Mouse (Mus musculus) CH12.LX (cell line): Measurements from ENCODE around the gene Nob1. TPM values are rescaled to one million over a fixed set of nuclear protein-coding genes. Genes with fewer than 3 reads are reported as not detected.

ENCODE experiments used
- DNase-seq: peaks from one replicate; pipeline ENCODE4 v3.0.0-alpha.2; 2013; ENCODE audit errors: extremely low read depth
- H3K27ac ChIP-seq: 2 replicates; pipeline ENCODE4 v1.5.1; 2012; ENCODE audit warnings: low read depth, mild to moderate bottlenecking, control low read depth, moderate library complexity; ENCODE audit not compliant: insufficient read depth
- H3K27me3 ChIP-seq: replicated peaks from 2 replicates; pipeline ENCODE3; 2012; ENCODE audit warnings: inconsistent platforms
- H3K36me3 ChIP-seq, 2 experiments: replicated peaks in 1 of 2; 2 replicates each; pipeline versions ENCODE3 to v1.6.1; 2012; ENCODE audit warnings: inconsistent platforms in 1 of 2, low read length in 1 of 2, mild to moderate bottlenecking in 1 of 2, mixed read lengths in 1 of 2, moderate library complexity in 1 of 2; ENCODE audit not compliant: control insufficient read depth in 1 of 2, insufficient read depth in 1 of 2
- H3K4me1 ChIP-seq, 2 experiments: 2 replicates each; pipeline ENCODE4 v1.6.1; 2012; ENCODE audit warnings: inconsistent platforms in 1 of 2, moderate library complexity in 1 of 2; ENCODE audit not compliant: insufficient read depth in 2 of 2, control insufficient read depth in 1 of 2
- H3K4me2 ChIP-seq: 2 replicates; pipeline ENCODE4 v1.6.1; 2012; ENCODE audit warnings: low read depth, mild to moderate bottlenecking, control low read depth; ENCODE audit not compliant: poor library complexity, insufficient read depth, severe bottlenecking
- H3K4me3 ChIP-seq, 3 experiments: fragments of 150-350 bp in 1 of 3; sonication (generic) in 1 of 3; replicated peaks in 1 of 3; 2 replicates each; pipeline versions ENCODE3 to v1.5.1; 2011 to 2012; ENCODE audit warnings: low read depth in 2 of 3, low read length in 2 of 3, mild to moderate bottlenecking in 2 of 3, moderate library complexity in 2 of 3, control low read depth in 1 of 3, improper control_type of control experiment in 1 of 3, inconsistent platforms in 1 of 3, mixed read lengths in 1 of 3; ENCODE audit not compliant: poor library complexity in 1 of 3
- H3K79me2 ChIP-seq: replicated peaks from 2 replicates; pipeline ENCODE4 v1.6.1; 2012; ENCODE audit warnings: mild to moderate bottlenecking, moderate library complexity; ENCODE audit not compliant: control insufficient read depth, poor library complexity, insufficient read depth, severe bottlenecking; ENCODE audit errors: extremely low read depth
- H3K9ac ChIP-seq: 2 replicates; pipeline ENCODE4 v1.6.1; 2012; ENCODE audit warnings: low read depth, mild to moderate bottlenecking, control low read depth, moderate library complexity; ENCODE audit not compliant: insufficient read depth
- H3K9me3 ChIP-seq: replicated peaks from 2 replicates; pipeline ENCODE3; 2012; ENCODE audit warnings: low read length, inconsistent platforms, mixed read lengths
- CHD1 ChIP-seq: IDR thresholded peaks from 2 replicates; pipeline ENCODE4 v1.6.1; 2012; ENCODE audit warnings: low read depth, low read length, improper control_type of control experiment, inconsistent platforms
- CHD2 ChIP-seq: IDR thresholded peaks from 2 replicates; pipeline ENCODE4 v1.6.1; 2011; ENCODE audit warnings: low read length, improper control_type of control experiment
- E2F4 ChIP-seq: IDR thresholded peaks from 2 replicates; pipeline ENCODE4 v1.6.1; 2011; ENCODE audit warnings: low read depth, low read length, improper control_type of control experiment; ENCODE audit not compliant: insufficient replicate concordance
- ELF1 ChIP-seq: IDR thresholded peaks from 2 replicates; pipeline ENCODE4 v1.6.1; 2014; ENCODE audit warnings: low read depth, mild to moderate bottlenecking, inconsistent platforms, low read length, improper control_type of control experiment
- EP300 ChIP-seq: IDR thresholded peaks from 2 replicates; pipeline ENCODE4 v1.6.1; 2011; ENCODE audit warnings: low read length, improper control_type of control experiment
- HCFC1 ChIP-seq: IDR thresholded peaks from 2 replicates; pipeline ENCODE4 v1.6.1; 2012; ENCODE audit warnings: low read depth, mild to moderate bottlenecking, inconsistent platforms, low read length, improper control_type of control experiment
- IRF4 ChIP-seq: IDR thresholded peaks from 2 replicates; pipeline ENCODE4 v1.6.1; 2014; ENCODE audit warnings: low read depth, mild to moderate bottlenecking, inconsistent platforms, low read length, improper control_type of control experiment
- JUN ChIP-seq: IDR thresholded peaks from 2 replicates; pipeline ENCODE4 v1.6.1; 2011; ENCODE audit warnings: low read depth, mild to moderate bottlenecking, low read length, improper control_type of control experiment, moderate library complexity; ENCODE audit not compliant: insufficient read depth
- JUND ChIP-seq: conservative IDR thresholded peaks from 2 replicates; pipeline ENCODE4 v1.6.1; 2011; ENCODE audit warnings: low read depth, low read length, improper control_type of control experiment
- KAT2A ChIP-seq: IDR thresholded peaks from 2 replicates; pipeline ENCODE4 v1.6.1; 2012; ENCODE audit warnings: low read length, improper control_type of control experiment, inconsistent platforms; ENCODE audit not compliant: insufficient replicate concordance
- MAFK ChIP-seq: IDR thresholded peaks from 2 replicates; pipeline ENCODE4 v1.6.1; 2011; ENCODE audit warnings: low read length, improper control_type of control experiment; ENCODE audit not compliant: insufficient replicate concordance
- MAX ChIP-seq: IDR thresholded peaks from 2 replicates; pipeline ENCODE4 v1.6.1; 2011; ENCODE audit warnings: low read length, improper control_type of control experiment
- MEF2A ChIP-seq: IDR thresholded peaks from 2 replicates; pipeline ENCODE4 v1.6.1; 2014; ENCODE audit warnings: low read depth, mild to moderate bottlenecking, inconsistent platforms, low read length, improper control_type of control experiment, borderline replicate concordance
- NELFE ChIP-seq: IDR thresholded peaks from 2 replicates; pipeline ENCODE4 v1.6.1; 2011; ENCODE audit warnings: low read depth, low read length, improper control_type of control experiment
- PAX5 ChIP-seq: IDR thresholded peaks from 2 replicates; pipeline ENCODE4 v1.6.1; 2012; ENCODE audit warnings: low read length, inconsistent platforms, mixed read lengths
- POLR2AphosphoS2 ChIP-seq: IDR thresholded peaks from 2 replicates; pipeline ENCODE4 v1.6.1; 2011; ENCODE audit warnings: low read depth, low read length, improper control_type of control experiment
- RAD21 ChIP-seq: IDR thresholded peaks from 2 replicates; pipeline ENCODE4 v1.6.1; 2011; ENCODE audit warnings: low read depth, mild to moderate bottlenecking, low read length, improper control_type of control experiment, moderate library complexity
- SIN3A ChIP-seq: IDR thresholded peaks from 2 replicates; pipeline ENCODE4 v1.6.1; 2012; ENCODE audit warnings: low read length, improper control_type of control experiment, inconsistent platforms
- SMC3 ChIP-seq: IDR thresholded peaks from 2 replicates; pipeline ENCODE4 v1.6.1; 2011; ENCODE audit warnings: low read depth, low read length, improper control_type of control experiment
- TCF12 ChIP-seq: IDR thresholded peaks from 2 replicates; pipeline ENCODE4 v1.6.1; 2014; ENCODE audit warnings: low read depth, mild to moderate bottlenecking, inconsistent platforms, low read length, improper control_type of control experiment
- USF1 ChIP-seq: IDR thresholded peaks from 2 replicates; pipeline ENCODE4 v1.6.1; 2014; ENCODE audit warnings: low read depth, mild to moderate bottlenecking, inconsistent platforms, low read length, improper control_type of control experiment
- USF2 ChIP-seq: conservative IDR thresholded peaks from 2 replicates; pipeline ENCODE4 v1.6.1; 2011; ENCODE audit warnings: low read depth, low read length, improper control_type of control experiment
- ZMIZ1 ChIP-seq: IDR thresholded peaks from 2 replicates; pipeline ENCODE4 v1.6.1; 2012; ENCODE audit warnings: low read depth, mild to moderate bottlenecking, inconsistent platforms, low read length, improper control_type of control experiment
- dilution Hi-C: fragments of 300-500 bp; cut with MboI; formaldehyde crosslinking; loops from 2 replicates; pipeline ENCODE4 v1.14.3; 2020; ENCODE audit warnings: low sequenced_read_pairs; ENCODE audit not compliant: extremely low pct_unique_long_range_greater_than_20kb, extremely low pct_ligation_motif_present
- in situ Hi-C: fragments of 300-500 bp; cut with MboI; formaldehyde crosslinking; loops from 3 replicates; pipeline ENCODE4 v1.14.3; 2019; ENCODE audit warnings: low sequenced_read_pairs, low pct_ligation_motif_present, low pct_unique_long_range_greater_than_20kb, mixed read lengths
- polyA plus RNA-seq: library from polyadenylated mRNA; unstranded; fragments of >175 nt; gene quantifications from 2 replicates; pipeline ENCODE4 v1.2.1, GENCODE M21; 2012; ENCODE audit warnings: low read depth; ENCODE audit not compliant: insufficient read length
- total RNA-seq, 2 experiments: library from RNA; depleted of rRNA; stranded (reverse); fragments of 300-350 nt in 1 of 2; fragments of >200 nt in 1 of 2; gene quantifications; 2 replicates each; pipeline ENCODE4 v1.2.3; 2012 to 2014

Nob1 gene
- total and polyA plus RNA-seq, 3 experiments = 21.4 to 109 (median 73.1) TPM

DNA sequence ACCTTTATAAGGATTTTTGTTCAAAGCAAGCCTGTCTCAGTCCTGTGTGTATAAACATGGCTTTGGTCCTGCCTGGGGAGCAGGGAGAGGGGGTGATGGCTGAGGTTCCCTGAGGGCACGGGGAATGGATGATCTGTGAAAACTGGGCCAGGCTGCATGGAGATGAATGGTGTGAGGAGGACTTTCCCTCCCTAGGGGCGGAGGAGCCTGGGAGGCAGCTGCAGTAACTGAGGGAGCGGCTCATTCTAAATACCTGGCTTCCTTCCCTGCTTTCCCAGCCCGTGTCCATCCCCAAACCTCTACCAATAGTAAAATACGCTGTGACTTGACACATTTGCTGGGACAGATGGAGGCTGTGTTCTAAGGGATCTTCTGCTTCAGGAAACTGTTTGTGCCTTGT lies 45.5 kb upstream of the Nob1 start:
- peaks cover 11 to 71% of the 10 kb centered on the region in 2 experiments for H3K36me3 ChIP-seq
- dilution Hi-C loops = no loop called here
- no peak overlapping the region for H3K4me2 ChIP-seq
- H3K4me3 ChIP-seq = no peak overlapping the region
- in situ Hi-C loops = no loop called here
- no peaks in the 10 kb centered on the region for H3K27me3 ChIP-seq
- H3K4me1 ChIP-seq = peaks cover 0 to 17% of the 10 kb centered on the region in 2 experiments; a peak in 2 of 4 replicates
- no peak overlapping the region for H3K9ac ChIP-seq
- no peak overlapping the region for H3K27ac ChIP-seq
- no peak for DNase-seq
- TF ChIP-seq ELF1 (no peak), MAFK (no peak), KAT2A (no peak), ZMIZ1 (no peak), USF2 (no peak), SMC3 (no peak), JUND (no peak), TCF12 (no peak), SIN3A (no peak), IRF4 (no peak), EP300 (no peak)
- H3K9me3 ChIP-seq = peaks cover 2% of the 10 kb centered on the region
- no peaks in the 10 kb centered on the region for H3K79me2 ChIP-seq

DNA sequence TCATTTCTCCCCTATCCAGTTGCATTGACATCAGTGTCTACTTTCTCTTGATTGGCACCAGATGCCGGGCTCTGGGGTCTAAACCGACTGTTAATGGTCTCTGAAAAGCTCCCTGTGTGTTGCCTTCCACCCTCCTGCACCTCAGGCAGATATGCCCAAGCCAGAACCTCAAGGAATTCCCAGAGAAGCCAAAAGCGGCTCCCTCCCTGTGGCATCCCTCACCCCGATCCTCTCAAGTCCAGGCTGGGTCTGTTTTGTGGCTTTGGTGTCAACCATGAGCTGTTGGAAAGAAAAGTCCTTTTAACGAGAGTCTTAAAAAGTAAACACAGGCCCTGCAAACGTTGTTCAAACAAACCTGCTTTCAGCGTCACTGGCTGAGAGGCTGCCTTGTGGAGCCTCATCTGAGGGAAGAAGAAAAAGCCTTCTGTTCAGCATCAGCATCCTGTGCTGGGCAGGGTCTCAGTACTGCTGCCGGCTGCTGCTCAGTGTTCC lies 44.0 kb upstream of the Nob1 start:
- Histone ChIP-seq H3K36me3 (peaks cover 13 to 76% of the 10 kb centered on the region in 2 experiments), H3K4me1 (peaks cover 0 to 17% of the 10 kb centered on the region in 2 experiments; a peak in 2 of 4 replicates)

More for the DNA sequence above, 44.0 kb upstream of the Nob1 start:
- H3K4me2 ChIP-seq = no peak overlapping the region
- no peak overlapping the region for H3K27ac ChIP-seq
- no peak for DNase-seq
- no peaks in the 10 kb centered on the region for H3K27me3 ChIP-seq
- H3K79me2 ChIP-seq = no peaks in the 10 kb centered on the region
- TF ChIP-seq USF2 (no peak), EP300 (no peak), HCFC1 (no peak), JUND (no peak), MEF2A (no peak), USF1 (no peak), NELFE (no peak), ELF1 (no peak), CHD2 (no peak), PAX5 (no peak), POLR2AphosphoS2 (no peak), SMC3 (no peak), KAT2A (no peak), E2F4 (no peak), MAX (no peak), RAD21 (no peak), CHD1 (no peak), JUN (no peak)
- no peak overlapping the region for H3K4me3 ChIP-seq
- in situ Hi-C loops (no loop called here), dilution Hi-C loops (no loop called here)
- H3K9ac ChIP-seq = no peak overlapping the region
- peaks cover 2% of the 10 kb centered on the region for H3K9me3 ChIP-seq
